Mouse (Mus musculus) brain, embryonic 14.5 days (tissue): Measurements from ENCODE around the gene Sytl1. TPM values are rescaled to one million over a fixed set of nuclear protein-coding genes. Genes with fewer than 3 reads are reported as not detected.
A peak's percentile ranks its signal among the peaks of the same experiment; 100 is the strongest.

Experiments used
- DNase-seq: peaks from one replicate; pipeline ENCODE4 v3.0.0-alpha.2; 2011; ENCODE audit warnings: low read depth
- CTCF ChIP-seq: fragments of 200-500 bp; IDR thresholded peaks from 2 replicates; pipeline ENCODE4 v1.5.1; 2012; ENCODE audit warnings: inconsistent platforms, mild to moderate bottlenecking, moderate library complexity, borderline replicate concordance; ENCODE audit not compliant: insufficient read depth, insufficient read length; ENCODE audit errors: extremely low read depth
- POLR2A ChIP-seq: fragments of 200-500 bp; IDR thresholded peaks from 2 replicates; pipeline ENCODE4 v1.6.1; 2012; ENCODE audit warnings: mild to moderate bottlenecking, inconsistent platforms, borderline replicate concordance; ENCODE audit not compliant: poor library complexity, insufficient read depth, insufficient read length, severe bottlenecking; ENCODE audit errors: extremely low read depth
- polyA plus RNA-seq: library from polyadenylated mRNA; depleted of rRNA; stranded (reverse); fragments of >200 nt; gene quantifications from 2 replicates; pipeline ENCODE4 v1.2.3, GENCODE M21; 2012; rRNA removed

Gene Sytl1
- polyA plus RNA-seq, 1 experiment = 1.5 TPM

DNA sequence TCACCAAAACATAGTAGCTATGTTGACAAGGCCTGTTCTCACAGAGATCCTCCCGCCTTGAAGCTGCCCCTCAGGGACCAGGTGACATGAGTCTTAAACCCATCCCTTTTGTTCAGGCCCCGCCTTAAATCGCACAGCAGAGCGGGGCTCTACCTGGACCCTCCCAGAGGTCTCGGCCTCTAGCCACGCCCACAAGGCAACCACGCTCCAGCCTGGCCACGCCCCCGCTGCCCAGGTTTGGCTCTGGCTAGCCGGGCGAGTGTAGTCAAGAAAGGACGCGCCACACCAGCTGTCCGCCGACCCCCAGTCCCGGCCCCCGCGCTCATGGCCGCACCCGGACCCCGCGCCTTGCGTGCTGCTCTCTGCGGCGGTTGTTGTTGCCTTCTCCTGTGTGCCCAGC lies 42.3 kb downstream of the Sytl1 start:
- TF ChIP-seq POLR2A (no peak), CTCF (no peak)

DNA sequence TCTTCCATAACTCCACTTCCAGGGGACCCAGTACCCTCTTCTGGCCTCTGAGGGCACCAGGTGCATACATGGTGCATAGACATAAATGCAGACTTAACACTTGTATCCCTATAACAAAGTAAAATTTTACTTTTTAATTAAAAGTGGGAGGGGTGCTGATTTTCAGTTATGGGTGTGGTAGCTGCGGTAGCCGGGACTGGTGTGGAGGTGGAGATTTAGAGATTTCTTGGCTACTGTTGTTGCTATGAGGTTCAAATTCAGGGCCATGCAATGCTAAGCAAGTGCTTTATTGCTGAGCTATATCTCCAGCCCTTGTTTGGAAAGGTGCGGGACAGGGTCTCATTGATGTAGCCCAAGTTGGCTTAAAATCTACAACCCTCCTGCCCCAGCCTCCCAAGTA lies 44.2 kb downstream of the Sytl1 start:
- DNase-seq = no peak
- TF ChIP-seq POLR2A = no peak
- no peak for TF ChIP-seq CTCF

More for the DNA sequence above, 42.3 kb downstream of the Sytl1 start:
- no peak for DNase-seq

DNA sequence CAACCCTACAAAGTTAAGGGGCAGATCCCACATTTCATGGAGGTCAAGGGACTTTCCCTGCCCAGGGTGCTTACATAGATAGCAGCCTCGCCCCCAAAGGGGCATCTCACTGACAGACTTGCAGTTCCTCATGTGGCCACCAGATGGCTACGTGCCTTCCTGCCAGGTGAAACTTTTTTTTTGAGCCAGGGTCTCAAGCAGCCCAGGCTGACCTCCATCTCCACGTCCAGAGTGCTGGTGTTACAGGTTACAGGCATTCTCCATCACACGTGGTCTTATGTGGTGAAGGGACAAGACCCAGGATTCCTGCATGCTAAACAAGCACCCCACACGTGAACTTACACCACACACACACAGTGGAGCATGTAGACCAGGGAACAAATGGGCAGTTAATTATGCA lies 45.3 kb downstream of the Sytl1 start:
- peak; percentile 68 for DNase-seq
- TF ChIP-seq CTCF = peak; percentile 95
- no peak for TF ChIP-seq POLR2A

DNA sequence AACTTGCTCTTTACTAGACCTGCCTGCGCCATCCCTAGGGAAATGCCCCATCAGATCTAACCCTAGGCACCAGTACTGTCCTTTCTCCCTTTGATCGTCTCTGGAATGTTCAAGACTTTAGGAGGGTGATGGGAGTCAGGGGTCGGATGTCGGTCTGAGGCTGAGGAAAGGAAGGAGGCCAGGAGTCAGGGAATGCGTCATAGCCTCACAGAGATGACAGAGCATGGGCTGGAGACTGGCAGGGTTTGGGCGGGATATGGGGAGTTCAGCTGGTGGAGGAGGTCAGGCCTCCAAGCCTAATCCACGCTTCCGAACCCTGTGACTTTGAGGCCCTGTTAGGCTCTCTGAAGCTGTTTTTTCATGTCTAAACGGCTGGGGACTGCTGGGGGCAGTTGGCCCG lies 49.3 kb downstream of the Sytl1 start:
- TF ChIP-seq CTCF (no peak), POLR2A (no peak)
- DNase-seq = no peak

DNA sequence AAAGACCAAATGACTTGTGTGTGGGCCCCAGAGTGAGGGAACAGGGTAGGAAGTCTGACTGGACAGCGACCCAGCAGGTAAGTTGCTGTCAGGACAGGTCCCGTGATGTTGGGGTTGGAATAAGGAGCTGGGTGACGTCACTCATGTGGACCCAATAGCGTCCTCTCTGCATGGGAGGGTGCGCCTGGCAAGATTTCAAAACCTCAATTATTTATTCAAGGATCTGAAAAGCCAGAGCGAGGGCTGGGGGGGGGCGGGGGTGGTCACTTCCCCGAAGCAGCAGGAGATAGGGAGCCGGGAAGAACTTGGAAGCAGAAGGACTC lies 49.7 kb downstream of the Sytl1 start:
- DNase-seq = peak; percentile 54
- no peak for TF ChIP-seq POLR2A
- TF ChIP-seq CTCF = no peak

DNA sequence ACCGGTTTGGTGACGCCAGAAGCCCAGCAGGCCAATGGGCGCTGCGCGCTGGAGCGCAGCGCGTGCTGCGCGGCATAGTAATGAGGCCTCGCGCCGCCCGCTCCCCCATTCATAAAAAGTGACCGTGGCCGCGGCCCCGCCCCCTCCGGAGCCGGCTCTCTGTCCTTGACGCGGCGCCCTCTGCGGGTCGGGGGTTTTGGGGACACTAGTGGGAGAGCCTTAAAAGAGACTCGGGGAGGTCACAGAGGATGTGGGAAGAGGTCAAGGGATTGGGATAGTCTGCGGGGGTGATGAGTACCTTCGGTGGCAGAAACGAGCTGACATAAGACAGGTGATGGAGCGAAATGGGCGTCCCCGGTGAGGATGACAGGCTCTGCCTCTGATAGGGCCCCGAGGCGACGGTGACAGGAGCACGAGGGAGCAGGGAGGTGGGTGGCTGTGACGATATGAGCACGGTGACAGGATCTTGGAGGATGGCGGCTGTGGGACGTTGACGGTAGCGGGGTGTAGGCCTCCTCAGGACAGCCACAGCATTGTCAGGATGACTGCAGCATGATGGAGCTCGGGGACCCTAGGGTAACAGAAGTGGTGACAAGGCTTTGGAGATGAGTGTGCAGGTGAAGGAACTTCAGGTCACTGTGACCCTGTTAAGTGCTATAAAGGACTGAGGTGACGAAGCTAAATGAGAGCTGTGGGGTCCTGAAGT lies 50.2 kb downstream of the Sytl1 start:
- TF ChIP-seq POLR2A = no peak
- 0 out of 2 replicates have a peak, but pooled peaks have one; percentile 4 for TF ChIP-seq CTCF
- DNase-seq = peak; percentile 87

DNA sequence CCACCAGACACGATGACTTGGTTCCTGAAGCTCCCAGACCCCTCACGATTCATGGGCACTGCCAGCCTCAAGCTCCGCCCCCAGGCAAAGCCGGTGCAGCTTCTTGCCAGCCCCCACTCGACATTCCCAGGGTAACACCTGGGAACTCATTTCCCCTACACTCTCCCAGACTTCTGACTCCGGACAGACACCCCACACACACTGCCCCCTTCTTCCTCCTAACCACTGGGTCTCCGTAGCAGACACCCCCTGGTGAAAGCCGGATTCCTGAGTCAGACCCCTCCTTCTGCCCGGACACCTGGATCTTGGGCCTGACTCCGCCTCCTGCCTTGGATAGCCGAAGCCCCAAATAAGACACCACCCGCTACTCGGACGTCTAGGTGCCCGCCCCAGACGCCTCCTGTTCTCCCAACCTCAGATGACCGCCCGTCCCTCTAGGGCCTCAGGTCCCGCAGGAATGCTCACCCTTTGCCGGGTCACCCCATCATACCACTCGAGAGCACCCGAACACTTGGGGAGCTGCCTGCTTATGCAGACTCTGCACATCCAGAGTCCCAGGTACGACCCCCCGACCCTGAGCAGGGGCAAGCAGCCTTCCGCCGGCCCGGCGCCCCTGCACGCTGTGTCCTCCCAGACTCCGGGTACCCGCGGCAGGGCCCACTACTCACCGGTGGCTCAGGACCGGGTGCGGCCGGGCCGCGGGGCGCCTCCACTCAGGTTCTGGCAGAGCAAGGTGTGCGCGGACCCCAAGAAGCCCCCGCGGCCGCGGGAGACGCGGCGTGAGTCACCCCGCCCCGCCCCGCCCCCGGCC lies 51.0 kb downstream of the Sytl1 start, which contains the start of the genes Cd164l2 and Gpr3:
Gene Cd164l2, plus strand, starts transcription at position 381 of the 811 bp plus-strand sequence.
Gene Gpr3, minus strand, starts transcription at position 786 of the 811 bp plus-strand sequence.
- TF ChIP-seq POLR2A (no peak), CTCF (no peak)
- no peak for DNase-seq

DNA sequence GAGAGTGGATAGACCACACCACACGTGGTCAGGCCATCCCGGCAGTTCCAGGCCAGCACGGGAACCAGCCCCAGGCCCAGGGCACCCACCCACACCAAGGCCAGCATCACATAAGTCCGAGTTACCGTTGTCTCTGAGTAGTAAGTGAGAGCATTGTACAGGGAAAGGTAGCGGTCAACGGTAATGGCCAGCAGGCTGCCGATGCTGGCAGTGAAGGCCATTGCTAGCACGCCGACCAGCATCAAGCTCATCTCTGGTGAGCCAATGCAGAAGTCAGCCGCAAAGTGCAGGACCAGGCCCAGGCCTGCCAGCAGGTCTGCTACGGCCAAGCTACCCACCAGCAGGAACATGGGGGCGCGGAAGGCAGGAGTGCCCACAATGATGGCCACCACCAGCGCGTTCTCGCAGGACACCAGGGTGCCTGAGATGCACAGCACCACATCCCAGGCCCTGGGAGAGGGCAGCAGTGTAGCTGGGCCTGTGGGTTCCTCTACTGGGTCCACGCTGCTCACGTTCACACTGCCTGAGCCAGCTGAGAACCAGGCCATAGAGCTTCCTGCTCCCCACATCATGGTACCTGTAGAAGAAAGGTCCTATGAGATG lies 52.0 kb downstream of the Sytl1 start:
- no peak for TF ChIP-seq POLR2A
- no peak for TF ChIP-seq CTCF
- no peak for DNase-seq

DNA sequence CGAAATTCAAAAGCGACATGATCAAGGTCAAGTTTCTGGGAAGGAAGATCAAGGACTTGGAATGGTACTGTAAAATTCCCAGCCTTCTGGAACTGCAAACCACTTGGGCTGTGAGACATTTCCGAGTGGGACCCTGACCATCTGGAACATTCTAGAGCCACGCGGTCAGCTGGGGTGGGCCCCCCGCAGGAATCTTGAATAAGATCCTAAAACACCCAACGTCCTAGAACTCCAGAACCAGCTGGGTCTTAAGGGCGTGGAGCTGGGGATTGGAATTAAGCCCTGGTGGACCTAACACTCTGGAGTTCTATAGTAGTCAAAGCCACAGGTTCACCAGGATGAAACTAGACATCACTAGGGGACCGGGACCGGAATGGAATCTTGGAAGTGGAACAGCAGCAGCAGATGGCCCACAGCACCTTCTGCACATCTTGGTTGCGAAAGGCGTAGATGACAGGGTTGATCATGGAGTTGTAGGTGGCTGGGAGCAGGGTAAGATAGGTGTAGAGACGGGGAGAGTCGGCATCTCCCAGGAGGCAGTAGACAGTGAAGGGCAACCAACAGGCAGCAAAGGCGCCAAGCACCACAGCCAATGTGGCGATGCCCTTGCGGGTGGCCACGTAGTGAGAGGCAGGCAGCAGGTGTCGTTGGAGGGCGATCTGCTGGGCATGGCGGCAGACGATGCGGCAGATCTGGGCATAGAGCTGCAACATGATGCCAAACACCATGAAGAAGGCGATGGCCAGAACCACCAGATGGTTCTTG lies 52.7 kb downstream of the Sytl1 start:
- no peak for TF ChIP-seq POLR2A
- TF ChIP-seq CTCF = no peak

DNA sequence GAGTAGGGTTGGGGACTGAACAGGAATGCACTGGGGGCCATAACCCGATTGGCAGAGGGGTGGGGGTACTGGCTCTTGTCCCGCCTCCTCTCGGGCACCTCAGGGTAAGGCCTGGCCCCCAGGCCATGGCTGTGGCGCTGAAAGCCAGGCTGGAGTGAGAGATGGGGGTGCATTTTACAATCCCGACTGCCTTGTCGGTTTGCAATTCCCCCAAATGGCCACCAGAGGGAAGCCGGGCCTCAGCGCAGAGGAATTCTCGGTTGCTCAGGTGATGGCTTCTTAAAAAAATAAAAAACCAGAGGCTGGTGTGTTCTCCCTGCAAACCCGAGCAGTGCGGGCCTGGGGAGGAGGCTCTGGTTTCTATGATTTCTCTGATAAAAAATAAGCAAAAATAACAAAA lies 53.5 kb downstream of the Sytl1 start:
- DNase-seq = peak; percentile 80
- TF ChIP-seq CTCF (peak; percentile 95), POLR2A (no peak)

More for the DNA sequence above, 52.7 kb downstream of the Sytl1 start:
- no peak for DNase-seq

DNA sequence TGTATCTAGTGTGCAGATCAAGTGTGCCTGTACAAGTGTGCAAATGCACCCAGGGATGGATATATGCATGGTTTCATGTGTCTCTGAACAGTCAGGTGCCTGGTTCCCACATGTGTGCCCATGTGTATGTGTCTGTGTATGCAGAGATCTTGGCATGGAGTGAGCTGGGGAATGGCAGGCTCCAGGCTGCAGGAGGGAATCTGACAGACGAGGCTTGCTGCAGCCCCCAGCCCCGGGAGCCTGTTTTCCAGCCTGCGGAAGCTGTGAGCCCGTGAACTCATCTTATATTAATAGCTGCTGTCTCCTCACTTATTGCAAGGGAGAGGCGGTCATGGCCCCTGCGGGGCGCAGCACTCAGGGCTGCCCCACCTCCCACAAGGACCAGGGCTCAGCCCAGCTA lies 58.5 kb downstream of the Sytl1 start:
- peak; percentile 59 for DNase-seq
- TF ChIP-seq CTCF (no peak), POLR2A (no peak)

DNA sequence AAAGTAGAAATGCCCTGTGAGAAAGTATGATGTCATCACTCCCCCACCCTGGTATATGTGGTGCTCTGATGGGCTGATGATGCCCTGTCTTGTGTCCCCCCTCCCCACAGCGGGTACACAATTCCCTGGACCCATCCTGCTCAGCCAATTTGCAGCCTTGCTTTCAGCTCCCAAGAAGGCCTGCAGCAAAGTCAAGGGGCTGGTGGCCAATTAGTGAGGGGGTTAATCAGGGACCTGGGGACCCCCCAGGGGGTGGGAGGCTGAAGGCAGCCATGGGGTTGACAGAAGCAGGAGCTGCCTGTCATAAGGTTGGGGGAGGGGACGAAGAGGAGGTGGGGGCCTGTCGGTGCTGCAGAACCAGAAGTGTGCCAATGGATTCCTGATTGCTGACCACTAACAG lies 59.3 kb downstream of the Sytl1 start:
- DNase-seq = peak; percentile 35
- TF ChIP-seq POLR2A (no peak), CTCF (no peak)

Other genes starting within 250 kb of the Sytl1 start
- gene Wasf2, start 132.6 kb downstream of the Sytl1 start, polyA plus RNA-seq = 19.0 and 25.5 TPM in 2 replicates
- 0.74 and 0.85 TPM in 2 replicates for gene Cd164l2, start 51.0 kb downstream of the Sytl1 start, polyA plus RNA-seq
- 2.7 and 3.1 TPM in 2 replicates for gene Gpr3, start 50.6 kb downstream of the Sytl1 start, polyA plus RNA-seq
- gene Map3k6, start 22.3 kb downstream of the Sytl1 start, polyA plus RNA-seq = 2.1 and 2.4 TPM in 2 replicates
- gene Tmem222, start 14.7 kb upstream of the Sytl1 start, polyA plus RNA-seq = 120 and 154 TPM in 2 replicates
- 38.6 and 49.6 TPM in 2 replicates for gene Wdtc1, start 90.4 kb upstream of the Sytl1 start, polyA plus RNA-seq
- gene Slc9a1, start 106.6 kb upstream of the Sytl1 start, polyA plus RNA-seq = 23.4 and 33.1 TPM in 2 replicates
- gene Tent5b, start 217.0 kb upstream of the Sytl1 start, polyA plus RNA-seq = 0.19 and 0.45 TPM in 2 replicates
- gene Trnp1, start 235.4 kb upstream of the Sytl1 start, polyA plus RNA-seq = 6.6 and 8.2 TPM in 2 replicates